Mouse (Mus musculus) left cerebral cortex, postnatal 25 days (tissue): ENCODE data around the gene Tgfa. TPM values are rescaled to one million over a fixed set of nuclear protein-coding genes. Genes with fewer than 3 reads are reported as not detected.
A peak's percentile ranks its signal among the peaks of the same experiment; 100 is the strongest.

Experiments used
- DNase-seq, 2 experiments: peaks; one replicate each; pipeline ENCODE4 v3.0.0; 2022; ENCODE audit warnings: low spot score in 2 of 2, mixed read lengths in 1 of 2
- intact Hi-C: fragments of 180-260 bp; cut with DNase I; formaldehyde crosslinking; loops from one replicate; pipeline ENCODE4 v1.15.1; 2025
- total RNA-seq, 2 experiments: library from RNA; stranded (reverse); gene quantifications; 2 replicates each; pipeline ENCODE4 v1.2.3; 2021

The Tgfa gene
- total RNA-seq, 2 experiments from 2014 or later, result 13.8 to 22.5 TPM

GRCm38 (mm10) chr6:86218739-86219138, 23.7 kb downstream of the Tgfa start:
- no peak for DNase-seq
- intact Hi-C loops, result no loop called here

GRCm38 (mm10) chr6:86219494-86219893, 24.5 kb downstream of the Tgfa start:
- DNase-seq, result peak in 1 of 2 experiments; percentile 68
- intact Hi-C loops, result no loop called here

GRCm38 (mm10) chr6:86220171-86220570, 25.1 kb downstream of the Tgfa start:
- intact Hi-C loops, result no loop called here
- no peak for DNase-seq

- DNase-seq, result no peak
- intact Hi-C loops, result no loop called here
Observed at GRCm38 (mm10) chr6:86222381-86222780, 27.4 kb downstream of the Tgfa start.

GRCm38 (mm10) chr6:86225604-86226003, 30.6 kb downstream of the Tgfa start:
- intact Hi-C loops, result no loop called here
- no peak for DNase-seq

- intact Hi-C loops, result no loop called here
- DNase-seq, result no peak
Observed at GRCm38 (mm10) chr6:86232367-86232766, 37.3 kb downstream of the Tgfa start.

GRCm38 (mm10) chr6:86233512-86234430, 38.7 kb downstream of the Tgfa start:
- DNase-seq, result no peak
- intact Hi-C loops, result no loop called here

GRCm38 (mm10) chr6:86244866-86245265, 49.8 kb downstream of the Tgfa start:
- intact Hi-C loops, result loop anchor here (5.0 kb wide), 1 partner anchor 48 kb away; the partner anchor contains the start of gene Tgfa
- DNase-seq, result no peak

GRCm38 (mm10) chr6:86245965-86246364, 50.9 kb downstream of the Tgfa start:
- no peak for DNase-seq
- intact Hi-C loops, result loop anchor here (5.0 kb wide), 1 partner anchor 49 kb away; the partner anchor contains the start of gene Tgfa

- no peak for DNase-seq
- intact Hi-C loops, result loop anchor here (5.0 kb wide), 1 partner anchor 51 kb away; the partner anchor contains the start of gene Tgfa
Observed at GRCm38 (mm10) chr6:86248562-86248961, 53.5 kb downstream of the Tgfa start.

GRCm38 (mm10) chr6:86249042-86249441, 54.0 kb downstream of the Tgfa start:
- peak in 1 of 2 experiments; percentile 45 for DNase-seq
- intact Hi-C loops, result loop anchor here (5.0 kb wide), 1 partner anchor 52 kb away; the partner anchor contains the start of gene Tgfa

- no peak for DNase-seq
- intact Hi-C loops, result no loop called here
Observed at GRCm38 (mm10) chr6:86250236-86250635, 55.2 kb downstream of the Tgfa start.

- DNase-seq, result peak in 1 of 2 experiments; percentile 24
- intact Hi-C loops, result no loop called here
Observed at GRCm38 (mm10) chr6:86250830-86251229, 55.8 kb downstream of the Tgfa start.

GRCm38 (mm10) chr6:86252176-86253125, 57.4 kb downstream of the Tgfa start:
- DNase-seq, result peak; percentile 15 to 51
- intact Hi-C loops, result no loop called here

GRCm38 (mm10) chr6:86255899-86256298, 60.9 kb downstream of the Tgfa start:
- no peak for DNase-seq
- intact Hi-C loops, result no loop called here

- intact Hi-C loops, result no loop called here
Observed at GRCm38 (mm10) chr6:86259242-86259641, 64.2 kb downstream of the Tgfa start.

GRCm38 (mm10) chr6:86260322-86261050, 65.5 kb downstream of the Tgfa start:
- DNase-seq, result no peak
- intact Hi-C loops, result no loop called here

More at GRCm38 (mm10) chr6:86259242-86259641, 64.2 kb downstream of the Tgfa start:
- DNase-seq, result peak in 1 of 2 experiments; percentile 34

GRCm38 (mm10) chr6:86266786-86267185, 71.8 kb downstream of the Tgfa start:
- no peak for DNase-seq
- intact Hi-C loops, result no loop called here
